In genomic region chr9:101934887-101935286, GRCm38 (mm10) we compare ENCODE assay signal across 18 mouse cellular contexts.
DNase-seq lines count a peak whose midpoint lies in the region; ATAC-seq and TF ChIP-seq lines count a peak whose summit lies in the region.
"Had no signal": no experiment of that assay in that cellular context is flagged by ENCODE, and none has a peak within 500 bp of the region (broad histone marks: within the 10 kb centered on the region; RNA-seq: fewer than 3 reads in every experiment).

No protein-coding gene starts in this region.

- DNase-seq in left cerebral cortex, postnatal 4 days, result peak; percentile 26
- DNase-seq in left cerebral cortex, adult 2 months (ENCODE audit: extremely low spot score in 1 of 2, low spot score in 2 of 2), result no peak
- DNase-seq in hindbrain, embryonic 11.5 days (ENCODE audit: low spot score), result peak; percentile 40
- peak; percentile 29 for DNase-seq in retina, postnatal 1 day
- DNase-seq in cerebellum, postnatal 25 days, result no peak
- DNase-seq in thymus, postnatal 4 days, result no peak
- DNase-seq: adrenal gland, postnatal 25 days; cerebellum, adult 9-10 months; forebrain, postnatal 0 days; kidney, adult 9 months; kidney, postnatal 25 days; liver had no signal

- no peaks in the 10 kb centered on the region for H3K9me3 ChIP-seq in hindbrain, embryonic 11.5 days (ENCODE audit: control insufficient read depth, low read length)
- no peaks in the 10 kb centered on the region for H3K9me3 ChIP-seq in midbrain, embryonic 13.5 days
- H3K9me3 ChIP-seq: embryonic facial prominence, embryonic 15.5 days had no signal

- H3K4me3 ChIP-seq in left cerebral cortex, adult 2 months, result no peak overlapping the region
- no peak overlapping the region for H3K4me3 ChIP-seq in hindbrain, embryonic 11.5 days (ENCODE audit: low read depth, low read length)
- no peak overlapping the region for H3K4me3 ChIP-seq in midbrain, embryonic 13.5 days (replicated peaks)
- H3K4me3 ChIP-seq: embryonic facial prominence, embryonic 15.5 days had no signal

- WGBS in hindbrain, embryonic 11.5 days, result 53% methylated on average over 8 of the region's 8 CpGs
- WGBS in midbrain, embryonic 13.5 days, result 30% methylated on average over 8 of the region's 8 CpGs

- no peaks in the 10 kb centered on the region for H3K27me3 ChIP-seq in hindbrain, embryonic 11.5 days (ENCODE audit: control insufficient read depth, insufficient read depth, low read length)
- H3K27me3 ChIP-seq in midbrain, embryonic 13.5 days, result no peaks in the 10 kb centered on the region
- H3K27me3 ChIP-seq: embryonic facial prominence, embryonic 15.5 days had no signal

- no peak overlapping the region for H3K9ac ChIP-seq in hindbrain, embryonic 11.5 days (ENCODE audit: low read depth, low read length)
- H3K9ac ChIP-seq in midbrain, embryonic 13.5 days (replicated peaks), result 0 out of 2 replicates have a peak overlapping the region, but pooled peaks have one; percentile 1
- H3K9ac ChIP-seq: embryonic facial prominence, embryonic 15.5 days; forebrain, postnatal 0 days had no signal

- H3K36me3 ChIP-seq in hindbrain, embryonic 11.5 days (ENCODE audit: control insufficient read depth, insufficient read depth, low read length), result no peaks in the 10 kb centered on the region
- H3K36me3 ChIP-seq in midbrain, embryonic 13.5 days, result peaks cover 24% of the 10 kb centered on the region
- H3K36me3 ChIP-seq: embryonic facial prominence, embryonic 15.5 days; G1E had no signal

- intact Hi-C loops in left cerebral cortex, postnatal 4 days (cut with DNase I), result no loop called here
- intact Hi-C loops in left cerebral cortex, adult 2 months (cut with DNase I), result no loop called here

- H3K4me1 ChIP-seq in hindbrain, embryonic 11.5 days (replicated peaks; ENCODE audit: control insufficient read depth, insufficient read depth, low read length), result no peaks in the 10 kb centered on the region
- H3K4me1 ChIP-seq in midbrain, embryonic 13.5 days (replicated peaks), result peaks cover 35% of the 10 kb centered on the region
- H3K4me1 ChIP-seq: embryonic facial prominence, embryonic 15.5 days had no signal

- no peak overlapping the region for H3K4me2 ChIP-seq in hindbrain, embryonic 11.5 days (replicated peaks; ENCODE audit: low read depth, low read length)
- no peak overlapping the region for H3K4me2 ChIP-seq in midbrain, embryonic 13.5 days (replicated peaks)
- H3K4me2 ChIP-seq: embryonic facial prominence, embryonic 15.5 days; heart, embryonic 11.5 days had no signal

- H3K27ac ChIP-seq in left cerebral cortex, adult 2 months, result no peak overlapping the region
- H3K27ac ChIP-seq in hindbrain, embryonic 11.5 days (ENCODE audit: low read depth, low read length), result peak overlapping the region; percentile 39; the same call in 1 of the 2 replicates
- peak overlapping the region; percentile 67 for H3K27ac ChIP-seq in midbrain, embryonic 13.5 days
- H3K27ac ChIP-seq: embryonic facial prominence, embryonic 15.5 days had no signal

- ATAC-seq in hindbrain, embryonic 11.5 days (ENCODE audit: low FRiP score), result peak; percentile 71; the same call in 1 of the 2 replicates
- ATAC-seq in midbrain, embryonic 13.5 days, result peak; percentile 72
- ATAC-seq: forebrain, postnatal 0 days; inflammation-experienced regulatory T-cells, adult 6 months; lung, postnatal 0 days had no signal

- TF ChIP-seq CTCF in left cerebral cortex, adult 2 months (IDR thresholded peaks at IDR 0.05), result no peak

Comparison
In these comparisons a context has a peak if more than half of its experiments do, and no peak if none do; other contexts are left out.
1. DNase-seq: peak in left cerebral cortex, postnatal 4 days (single experiment), hindbrain, embryonic 11.5 days (single experiment) and retina, postnatal 1 day (single experiment); none in left cerebral cortex, adult 2 months (0 of 2), cerebellum, postnatal 25 days (0 of 2) and thymus, postnatal 4 days (single experiment).